In genomic region chr2:148872860-148873259, GRCm38 (mm10) we compare ENCODE assay signal across 9 mouse cellular contexts. TPM values are rescaled to one million over a fixed set of nuclear protein-coding genes. Genes with fewer than 3 reads are reported as not detected.
DNase-seq lines count a peak whose midpoint lies in the region; ATAC-seq and TF ChIP-seq lines count a peak whose summit lies in the region.
"Had no signal": no experiment of that assay in that cellular context is flagged by ENCODE, and none has a peak within 500 bp of the region (broad histone marks: within the 10 kb centered on the region; RNA-seq: fewer than 3 reads in every experiment).

No protein-coding gene starts in this region.

- 68% methylated on average over 4 of the region's 4 CpGs for WGBS in kidney, adult 2 months
- 73% methylated on average over 4 of the region's 4 CpGs for WGBS in embryonic facial prominence, embryonic 13.5 days
- WGBS in hindbrain, embryonic 14.5 days, result 87% methylated on average over 4 of the region's 4 CpGs
- WGBS in midbrain, embryonic 15.5 days, result 79% methylated on average over 4 of the region's 4 CpGs

- H3K9me3 ChIP-seq in embryonic facial prominence, embryonic 13.5 days, result no peaks in the 10 kb centered on the region
- H3K9me3 ChIP-seq in hindbrain, embryonic 14.5 days (ENCODE audit: control insufficient read depth, low read length), result no peaks in the 10 kb centered on the region
- H3K9me3 ChIP-seq in midbrain, embryonic 15.5 days, result no peaks in the 10 kb centered on the region

- no peak for ATAC-seq in embryonic facial prominence, embryonic 13.5 days (ENCODE audit: insufficient number of reproducible peaks, insufficient read depth, low FRiP score, low TSS enrichment, low read depth)
- ATAC-seq in hindbrain, embryonic 14.5 days (ENCODE audit: low FRiP score), result no peak
- ATAC-seq in midbrain, embryonic 15.5 days (replicated peaks), result no peak

- no peak overlapping the region; the same call in 1 of the 2 replicates for H3K4me3 ChIP-seq in kidney, adult 2 months (ENCODE audit: insufficient read depth, low read depth, low read length)
- no peak overlapping the region for H3K4me3 ChIP-seq in embryonic facial prominence, embryonic 13.5 days
- H3K4me3 ChIP-seq in hindbrain, embryonic 14.5 days (replicated peaks; ENCODE audit: low read length), result peak overlapping the region; percentile 93
- H3K4me3 ChIP-seq in midbrain, embryonic 15.5 days, result peak overlapping the region; percentile 90

- peak; percentile 25 for DNase-seq in kidney, adult 2 months
- no peak for DNase-seq in kidney, postnatal 14 days
- DNase-seq in hindbrain, embryonic 14.5 days (ENCODE audit: low spot score), result no peak
- DNase-seq in testis, postnatal 10 days (ENCODE audit: low spot score), result no peak
- no peak for DNase-seq in gastrocnemius, adult 18-20 months (ENCODE audit: low spot score)
- no peak for DNase-seq in retina, embryonic 14.5 days (ENCODE audit: low spot score)

- TF ChIP-seq CTCF in kidney, adult 2 months (conservative IDR thresholded peaks at IDR 0.05; ENCODE audit: insufficient read depth, insufficient read length, low read depth, low read length), result no peak

- H3K9ac ChIP-seq in embryonic facial prominence, embryonic 13.5 days, result peak overlapping the region; percentile 90
- peak overlapping the region; percentile 28; the same call in 1 of the 2 replicates for H3K9ac ChIP-seq in hindbrain, embryonic 14.5 days
- H3K9ac ChIP-seq in midbrain, embryonic 15.5 days, result no peak overlapping the region

- peak overlapping the region; percentile 82 for H3K4me2 ChIP-seq in embryonic facial prominence, embryonic 13.5 days
- peak overlapping the region; percentile 95 for H3K4me2 ChIP-seq in hindbrain, embryonic 14.5 days (replicated peaks)
- peak overlapping the region; percentile 86 for H3K4me2 ChIP-seq in midbrain, embryonic 15.5 days

- peaks cover 12% of the 10 kb centered on the region for H3K4me1 ChIP-seq in kidney, adult 2 months (ENCODE audit: control insufficient read depth, insufficient read depth, low read length)
- peaks cover 22% of the 10 kb centered on the region for H3K4me1 ChIP-seq in embryonic facial prominence, embryonic 13.5 days
- H3K4me1 ChIP-seq in hindbrain, embryonic 14.5 days (replicated peaks; ENCODE audit: control insufficient read depth, insufficient read depth, low read length), result peaks cover 25% of the 10 kb centered on the region
- H3K4me1 ChIP-seq in midbrain, embryonic 15.5 days, result peaks cover 24% of the 10 kb centered on the region

- H3K27me3 ChIP-seq in kidney, adult 2 months (replicated peaks; ENCODE audit: control insufficient read depth, insufficient read depth, low read length), result no peaks in the 10 kb centered on the region
- H3K27me3 ChIP-seq in embryonic facial prominence, embryonic 13.5 days, result no peaks in the 10 kb centered on the region
- no peaks in the 10 kb centered on the region for H3K27me3 ChIP-seq in hindbrain, embryonic 14.5 days (ENCODE audit: control insufficient read depth, insufficient read depth, low read length)
- no peaks in the 10 kb centered on the region for H3K27me3 ChIP-seq in midbrain, embryonic 15.5 days (replicated peaks)

- no peaks in the 10 kb centered on the region; the same call in 1 of the 2 replicates for H3K36me3 ChIP-seq in kidney, adult 2 months (ENCODE audit: control insufficient read depth, insufficient read depth, low read length)
- peaks cover 25% of the 10 kb centered on the region for H3K36me3 ChIP-seq in embryonic facial prominence, embryonic 13.5 days
- peaks cover 28% of the 10 kb centered on the region for H3K36me3 ChIP-seq in hindbrain, embryonic 14.5 days (replicated peaks; ENCODE audit: control insufficient read depth, insufficient read depth)
- H3K36me3 ChIP-seq in midbrain, embryonic 15.5 days (replicated peaks), result peaks cover 13% of the 10 kb centered on the region; the same call in 1 of the 2 replicates

- TF ChIP-seq POLR2A in kidney, adult 2 months (IDR thresholded peaks at IDR 0.05; ENCODE audit: low read depth, low read length), result no peak

- H3K27ac ChIP-seq in kidney, adult 2 months (ENCODE audit: insufficient read depth, low read depth, low read length), result no peak overlapping the region
- H3K27ac ChIP-seq in embryonic facial prominence, embryonic 13.5 days, result no peak overlapping the region
- no peak overlapping the region for H3K27ac ChIP-seq in hindbrain, embryonic 14.5 days
- H3K27ac ChIP-seq in midbrain, embryonic 15.5 days, result no peak overlapping the region

RNA-seq across cellular contexts. Expression of gene Cst3, which starts 2.6 kb away (rescaled TPM):
- polyA plus RNA-seq in kidney, adult 2 months (2012; rRNA removed), result 968 and 1,101 TPM in 2 replicates
- polyA plus RNA-seq in embryonic facial prominence, embryonic 13.5 days (2015; fragmentation: Nextera tagmentation; extraction: Ambion mirVana), result 344 and 387 TPM in 2 replicates
- polyA plus RNA-seq in hindbrain, embryonic 14.5 days (2014; fragmentation: Nextera tagmentation; extraction: Ambion mirVana), result 702 and 729 TPM in 2 replicates
- 514 and 563 TPM in 2 replicates for polyA plus RNA-seq in midbrain, embryonic 15.5 days (2015; fragmentation: Nextera tagmentation; extraction: Ambion mirVana)
- total RNA-seq in gastrocnemius, adult 18-20 months (2021), result 100 to 1,000 TPM; 596 to 649 TPM

RNA-seq across cellular contexts. Expression of gene 9230104L09Rik, which starts 8.0 kb away (rescaled TPM):
- not detected in 2 replicates for polyA plus RNA-seq in kidney, adult 2 months (2012; rRNA removed)
- not detected in 2 replicates for polyA plus RNA-seq in embryonic facial prominence, embryonic 13.5 days (2015; fragmentation: Nextera tagmentation; extraction: Ambion mirVana)
- polyA plus RNA-seq in hindbrain, embryonic 14.5 days (2014; fragmentation: Nextera tagmentation; extraction: Ambion mirVana), result not detected in 2 replicates
- not detected in 2 replicates for polyA plus RNA-seq in midbrain, embryonic 15.5 days (2015; fragmentation: Nextera tagmentation; extraction: Ambion mirVana)
- 1 to 10 TPM in 1 of 2 experiments, under 1 TPM in 1; 0.88 to 1.5 TPM for total RNA-seq in gastrocnemius, adult 18-20 months (2021)
- polyA plus RNA-seq: spleen, adult 2 months had no signal

RNA-seq across cellular contexts. Expression of gene Cst9, which starts 37.9 kb away (rescaled TPM):
- not detected in 2 replicates for polyA plus RNA-seq in kidney, adult 2 months (2012; rRNA removed)
- not detected in 2 replicates for polyA plus RNA-seq in embryonic facial prominence, embryonic 13.5 days (2015; fragmentation: Nextera tagmentation; extraction: Ambion mirVana)
- polyA plus RNA-seq in hindbrain, embryonic 14.5 days (2014; fragmentation: Nextera tagmentation; extraction: Ambion mirVana), result not detected in 2 replicates
- not detected in 2 replicates for polyA plus RNA-seq in midbrain, embryonic 15.5 days (2015; fragmentation: Nextera tagmentation; extraction: Ambion mirVana)
- not detected for total RNA-seq in gastrocnemius, adult 18-20 months (2021)
- polyA plus RNA-seq: spleen, adult 2 months had no signal

RNA-seq across cellular contexts. Expression of gene Cst13, which starts 53.0 kb away (rescaled TPM):
- polyA plus RNA-seq in kidney, adult 2 months (2012; rRNA removed), result not detected in 2 replicates
- not detected in 2 replicates for polyA plus RNA-seq in embryonic facial prominence, embryonic 13.5 days (2015; fragmentation: Nextera tagmentation; extraction: Ambion mirVana)
- not detected in 2 replicates for polyA plus RNA-seq in hindbrain, embryonic 14.5 days (2014; fragmentation: Nextera tagmentation; extraction: Ambion mirVana)
- polyA plus RNA-seq in midbrain, embryonic 15.5 days (2015; fragmentation: Nextera tagmentation; extraction: Ambion mirVana), result not detected in 2 replicates
- total RNA-seq in gastrocnemius, adult 18-20 months (2021), result not detected
- polyA plus RNA-seq: spleen, adult 2 months had no signal

Comparison
In these comparisons a context has a peak if more than half of its experiments do, and no peak if none do; other contexts are left out.
1. H3K4me3 ChIP-seq: peak in hindbrain, embryonic 14.5 days (single experiment) and midbrain, embryonic 15.5 days (single experiment); none in kidney, adult 2 months (single experiment) and embryonic facial prominence, embryonic 13.5 days (single experiment).
2. Peak in every context shown above with its lines, with median percentiles within 50 percentile points of each other: H3K4me2 ChIP-seq.